Mouse (Mus musculus): Measurements from ENCODE around the gene Nap1l1.
A peak's percentile ranks its signal among the peaks of the same experiment; 100 is the strongest.
"Not testable (repeated sequence)": the region's sequence is repeated elsewhere in the genome, so short reads cannot be mapped to it uniquely, and the experiment has no call there.

Gene Nap1l1

GRCm38 (mm10) chr10:111482654-111483053 is 9.6 kb downstream of the Nap1l1 start:
- no peak for DNase-seq

GRCm38 (mm10) chr10:111484079-111484478 is 11.1 kb downstream of the Nap1l1 start:
- DNase-seq: no peak

- no peak for DNase-seq
These were observed 15.8 kb downstream of the Nap1l1 start for GRCm38 (mm10) chr10:111488793-111489192.

- not testable (repeated sequence) for DNase-seq
These were observed 17.1 kb downstream of the Nap1l1 start for GRCm38 (mm10) chr10:111490079-111490478.

- no peak for DNase-seq
These were observed 22.9 kb downstream of the Nap1l1 start for GRCm38 (mm10) chr10:111495888-111496287.

- no peak for DNase-seq
These were observed 26.9 kb downstream of the Nap1l1 start for GRCm38 (mm10) chr10:111499892-111500291.

GRCm38 (mm10) chr10:111503071-111503470 is 30.0 kb downstream of the Nap1l1 start:
- peak; percentile 75 to 77 for DNase-seq

GRCm38 (mm10) chr10:111503716-111504115 is 30.7 kb downstream of the Nap1l1 start:
- DNase-seq: no peak

GRCm38 (mm10) chr10:111504606-111505005 is 31.6 kb downstream of the Nap1l1 start:
- no peak for DNase-seq

- no peak for DNase-seq
These were observed 32.4 kb downstream of the Nap1l1 start for GRCm38 (mm10) chr10:111505406-111505805.

GRCm38 (mm10) chr10:111506101-111506925 is 33.3 kb downstream of the Nap1l1 start, which contains the start of gene Phlda1:
Gene Phlda1, plus strand, starts transcription at chr10:111506286.
- DNase-seq: peak; percentile 94 to 96

GRCm38 (mm10) chr10:111506926-111507459 is 34.0 kb downstream of the Nap1l1 start:
- DNase-seq: peak in 1 of 2 experiments; percentile 58

- peak; percentile 84 to 88 for DNase-seq
These were observed 34.6 kb downstream of the Nap1l1 start for GRCm38 (mm10) chr10:111507460-111508211.

- no peak for DNase-seq
These were observed 35.5 kb downstream of the Nap1l1 start for GRCm38 (mm10) chr10:111508324-111509080.

GRCm38 (mm10) chr10:111509103-111509784 is 36.2 kb downstream of the Nap1l1 start:
- no peak for DNase-seq

GRCm38 (mm10) chr10:111509981-111510380 is 37.0 kb downstream of the Nap1l1 start:
- no peak for DNase-seq

GRCm38 (mm10) chr10:111510798-111511197 is 37.8 kb downstream of the Nap1l1 start:
- no peak for DNase-seq

GRCm38 (mm10) chr10:111512036-111512568 is 39.1 kb downstream of the Nap1l1 start:
- DNase-seq: no peak

GRCm38 (mm10) chr10:111514282-111514885 is 41.4 kb downstream of the Nap1l1 start:
- no peak for DNase-seq

GRCm38 (mm10) chr10:111515071-111516010 is 42.3 kb downstream of the Nap1l1 start:
- no peak for DNase-seq

All from thymus, postnatal 36 days (tissue).